27 mouse cellular contexts compared by ENCODE assay signal in the genomic region with DNA sequence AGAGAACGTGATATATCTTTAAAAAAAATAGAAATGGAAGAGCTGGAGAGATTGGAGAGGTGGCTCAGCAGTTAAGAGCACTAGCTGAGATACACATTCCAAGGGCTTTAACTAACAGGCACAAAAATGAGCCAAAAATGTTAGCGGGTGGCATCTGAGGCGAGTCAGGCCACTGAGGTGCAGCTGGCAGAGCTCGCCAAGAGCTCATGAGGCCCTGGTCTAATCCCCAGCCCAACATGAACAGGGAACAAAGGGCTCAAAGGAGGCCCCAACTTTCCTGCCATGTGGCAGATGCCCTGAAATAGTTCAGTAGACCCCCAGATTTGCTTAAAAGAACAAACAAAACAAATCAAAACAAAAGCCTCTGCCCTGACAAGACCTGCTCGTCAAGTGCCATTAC. TPM values are rescaled to one million over a fixed set of nuclear protein-coding genes. Genes with fewer than 3 reads are reported as not detected.
DNase-seq lines count a peak whose midpoint lies in the region; ATAC-seq lines count a peak whose summit lies in the region.
"Had no signal": no experiment of that assay in that cellular context is flagged by ENCODE, and none has a peak within 500 bp of the region (broad histone marks: within the 10 kb centered on the region; RNA-seq: fewer than 3 reads in every experiment).

No protein-coding gene starts in this region.

- H3K4me1 ChIP-seq in hindbrain, embryonic 10.5 days (replicated peaks) = peaks cover 27% of the 10 kb centered on the region
- H3K4me1 ChIP-seq in hindbrain, embryonic 16.5 days (ENCODE audit: control insufficient read depth, insufficient read depth, low read depth, low read length) = no peaks in the 10 kb centered on the region; the same call in 1 of the 2 replicates
- peaks cover 27% of the 10 kb centered on the region for H3K4me1 ChIP-seq in midbrain, embryonic 12.5 days
- H3K4me1 ChIP-seq in midbrain, embryonic 15.5 days = peaks cover 12% of the 10 kb centered on the region
- peaks cover 16% of the 10 kb centered on the region for H3K4me1 ChIP-seq in brown adipose tissue, adult 24 weeks (ENCODE audit: control insufficient read depth, insufficient read depth, insufficient read length, low read length)
- H3K4me1 ChIP-seq in embryonic facial prominence, embryonic 11.5 days (ENCODE audit: control insufficient read depth, insufficient read depth, low read length) = no peaks in the 10 kb centered on the region
- H3K4me1 ChIP-seq: embryonic facial prominence, embryonic 13.5 days; limb, embryonic 10.5 days; limb, embryonic 15.5 days; liver, embryonic 13.5 days had no signal

- H3K27ac ChIP-seq in hindbrain, embryonic 10.5 days = 0 out of 2 replicates have a peak overlapping the region, but pooled peaks have one; percentile 19
- H3K27ac ChIP-seq in hindbrain, embryonic 16.5 days (ENCODE audit: low read depth, low read length) = no peak overlapping the region
- H3K27ac ChIP-seq in midbrain, embryonic 12.5 days (replicated peaks) = 0 out of 2 replicates have a peak overlapping the region, but pooled peaks have one; percentile 4
- H3K27ac ChIP-seq in midbrain, embryonic 15.5 days = no peak overlapping the region
- peak overlapping the region; percentile 57 for H3K27ac ChIP-seq in brown adipose tissue, adult 24 weeks (replicated peaks; ENCODE audit: low read depth, low read length)
- no peak overlapping the region for H3K27ac ChIP-seq in embryonic facial prominence, embryonic 11.5 days (replicated peaks; ENCODE audit: low read depth, low read length)
- H3K27ac ChIP-seq: embryonic facial prominence, embryonic 13.5 days; heart, embryonic 13.5 days; limb, embryonic 10.5 days; limb, embryonic 15.5 days; liver, embryonic 13.5 days; neural tube, embryonic 12.5 days had no signal

- no peaks in the 10 kb centered on the region for H3K27me3 ChIP-seq in hindbrain, embryonic 10.5 days (ENCODE audit: insufficient read depth, poor library complexity, severe bottlenecking)
- no peaks in the 10 kb centered on the region for H3K27me3 ChIP-seq in hindbrain, embryonic 16.5 days (replicated peaks; ENCODE audit: control insufficient read depth, insufficient read depth, low read length)
- H3K27me3 ChIP-seq in midbrain, embryonic 12.5 days = peaks cover 6% of the 10 kb centered on the region; the same call in 1 of the 2 replicates
- no peaks in the 10 kb centered on the region for H3K27me3 ChIP-seq in midbrain, embryonic 15.5 days (replicated peaks)
- no peaks in the 10 kb centered on the region for H3K27me3 ChIP-seq in embryonic facial prominence, embryonic 11.5 days (ENCODE audit: control insufficient read depth, insufficient read depth, low read length)
- H3K27me3 ChIP-seq: embryonic facial prominence, embryonic 13.5 days; heart, embryonic 13.5 days; limb, embryonic 15.5 days; liver, embryonic 13.5 days; neural tube, embryonic 12.5 days had no signal

- no peaks in the 10 kb centered on the region for H3K9me3 ChIP-seq in hindbrain, embryonic 10.5 days
- no peaks in the 10 kb centered on the region for H3K9me3 ChIP-seq in hindbrain, embryonic 16.5 days (ENCODE audit: control insufficient read depth, low read length)
- no peaks in the 10 kb centered on the region for H3K9me3 ChIP-seq in midbrain, embryonic 12.5 days
- H3K9me3 ChIP-seq in midbrain, embryonic 15.5 days = no peaks in the 10 kb centered on the region
- no peaks in the 10 kb centered on the region for H3K9me3 ChIP-seq in embryonic facial prominence, embryonic 11.5 days (replicated peaks; ENCODE audit: control insufficient read depth, low read length)
- H3K9me3 ChIP-seq: embryonic facial prominence, embryonic 13.5 days; heart, embryonic 13.5 days; limb, embryonic 10.5 days; limb, embryonic 15.5 days; liver, embryonic 13.5 days; neural tube, embryonic 12.5 days had no signal

- ATAC-seq in hindbrain, embryonic 16.5 days = no peak
- ATAC-seq in midbrain, embryonic 12.5 days (ENCODE audit: low FRiP score, low read depth) = no peak
- no peak for ATAC-seq in midbrain, embryonic 15.5 days (replicated peaks)
- ATAC-seq in embryonic facial prominence, embryonic 11.5 days (replicated peaks; ENCODE audit: insufficient number of reproducible peaks, low FRiP score, low TSS enrichment, low read depth) = no peak
- ATAC-seq: activated CD4-positive, CD25-positive, alpha-beta regulatory T cell, adult 4 months; intestine, embryonic 16.5 days had no signal

- 75% methylated on average over 5 of the region's 5 CpGs for WGBS in hindbrain, embryonic 10.5 days
- WGBS in hindbrain, embryonic 16.5 days = 62% methylated on average over 5 of the region's 5 CpGs
- WGBS in midbrain, embryonic 12.5 days = 32% methylated on average over 5 of the region's 5 CpGs
- 23% methylated on average over 5 of the region's 5 CpGs for WGBS in midbrain, embryonic 15.5 days
- WGBS in embryonic facial prominence, embryonic 11.5 days = 66% methylated on average over 5 of the region's 5 CpGs

- no peak overlapping the region for H3K9ac ChIP-seq in hindbrain, embryonic 16.5 days (ENCODE audit: low read depth, low read length)
- no peak overlapping the region for H3K9ac ChIP-seq in midbrain, embryonic 12.5 days (replicated peaks)
- no peak overlapping the region for H3K9ac ChIP-seq in midbrain, embryonic 15.5 days
- no peak overlapping the region for H3K9ac ChIP-seq in embryonic facial prominence, embryonic 11.5 days (replicated peaks; ENCODE audit: low read length)
- H3K9ac ChIP-seq: embryonic facial prominence, embryonic 13.5 days; heart, embryonic 13.5 days; limb, embryonic 15.5 days; liver, embryonic 13.5 days; neural tube, embryonic 12.5 days had no signal

- no peaks in the 10 kb centered on the region for H3K36me3 ChIP-seq in hindbrain, embryonic 10.5 days
- H3K36me3 ChIP-seq in hindbrain, embryonic 16.5 days (ENCODE audit: control insufficient read depth, insufficient read depth, low read length) = no peaks in the 10 kb centered on the region
- H3K36me3 ChIP-seq in midbrain, embryonic 12.5 days = no peaks in the 10 kb centered on the region
- no peaks in the 10 kb centered on the region for H3K36me3 ChIP-seq in midbrain, embryonic 15.5 days (replicated peaks)
- no peaks in the 10 kb centered on the region for H3K36me3 ChIP-seq in embryonic facial prominence, embryonic 11.5 days (replicated peaks; ENCODE audit: control insufficient read depth, insufficient read depth, low read depth, low read length)
- H3K36me3 ChIP-seq: embryonic facial prominence, embryonic 13.5 days; heart, embryonic 13.5 days; limb, embryonic 10.5 days; limb, embryonic 15.5 days; liver, embryonic 13.5 days; neural tube, embryonic 12.5 days had no signal

- DNase-seq in hindbrain, embryonic 10.5 days (ENCODE audit: low spot score) = no peak
- peak; percentile 7 for DNase-seq in embryonic facial prominence, embryonic 11.5 days (ENCODE audit: low spot score)
- DNase-seq: adrenal gland, adult 8-10 months; B cell, adult 2 months; cerebellum, adult 11 months; cerebellum, adult 9-10 months; cerebellum, postnatal 36 days; gastrocnemius, postnatal 10 days; heart, postnatal 10 days; kidney, adult 9 months; kidney, postnatal 14 days; layer of hippocampus, adult 9-11 months; liver, embryonic 13.5 days; lung, adult 18-20 months; lung, postnatal 14 days had no signal

- H3K4me3 ChIP-seq in hindbrain, embryonic 10.5 days = no peak overlapping the region
- H3K4me3 ChIP-seq in hindbrain, embryonic 16.5 days (ENCODE audit: low read length) = no peak overlapping the region
- no peak overlapping the region for H3K4me3 ChIP-seq in midbrain, embryonic 12.5 days
- no peak overlapping the region for H3K4me3 ChIP-seq in midbrain, embryonic 15.5 days
- no peak overlapping the region for H3K4me3 ChIP-seq in brown adipose tissue, adult 24 weeks (ENCODE audit: insufficient read depth, low read depth, low read length)
- no peak overlapping the region for H3K4me3 ChIP-seq in embryonic facial prominence, embryonic 11.5 days (ENCODE audit: low read depth, low read length)
- H3K4me3 ChIP-seq: embryonic facial prominence, embryonic 13.5 days; heart, embryonic 13.5 days; limb, embryonic 10.5 days; limb, embryonic 15.5 days; liver, embryonic 13.5 days; myocyte; neural tube, embryonic 12.5 days had no signal

- H3K4me2 ChIP-seq in hindbrain, embryonic 16.5 days (ENCODE audit: low read length) = no peak overlapping the region
- H3K4me2 ChIP-seq in midbrain, embryonic 12.5 days (replicated peaks) = no peak overlapping the region
- no peak overlapping the region for H3K4me2 ChIP-seq in midbrain, embryonic 15.5 days
- no peak overlapping the region for H3K4me2 ChIP-seq in embryonic facial prominence, embryonic 11.5 days (ENCODE audit: low read depth, low read length)
- H3K4me2 ChIP-seq: embryonic facial prominence, embryonic 13.5 days; heart, embryonic 13.5 days; limb, embryonic 15.5 days; liver, embryonic 13.5 days; neural tube, embryonic 12.5 days had no signal

RNA-seq across cellular contexts. Expression of gene Pnpla5, which starts 18.0 kb away (rescaled TPM):
- polyA plus RNA-seq in hindbrain, embryonic 10.5 days (2016; fragmentation: Nextera tagmentation; extraction: Ambion mirVana) = not detected in 2 replicates
- not detected in 2 replicates for polyA plus RNA-seq in hindbrain, embryonic 16.5 days (2015; fragmentation: Nextera tagmentation; extraction: Ambion mirVana)
- polyA plus RNA-seq in midbrain, embryonic 12.5 days (2016; fragmentation: Nextera tagmentation; extraction: Ambion mirVana) = not detected in 2 replicates
- not detected in 2 replicates for polyA plus RNA-seq in midbrain, embryonic 15.5 days (2015; fragmentation: Nextera tagmentation; extraction: Ambion mirVana)
- polyA plus RNA-seq in brown adipose tissue, adult 24 weeks (2012; ENCODE audit: insufficient read depth, insufficient read length, missing spikeins) = not detected in 2 replicates
- not detected in 2 replicates for polyA plus RNA-seq in embryonic facial prominence, embryonic 11.5 days (2014; fragmentation: Nextera tagmentation; extraction: Ambion mirVana)
- polyA plus RNA-seq: activated CD4-positive, CD25-positive, alpha-beta regulatory T cell, adult 4 months; embryonic facial prominence, embryonic 13.5 days; heart, embryonic 13.5 days; intestine, embryonic 16.5 days; limb, embryonic 10.5 days; limb, embryonic 15.5 days; liver, embryonic 13.5 days; myocyte; neural tube, embryonic 12.5 days had no signal

RNA-seq across cellular contexts. Expression of gene Pnpla3, which starts 26.7 kb away (rescaled TPM):
- polyA plus RNA-seq in hindbrain, embryonic 10.5 days (2016; fragmentation: Nextera tagmentation; extraction: Ambion mirVana) = 0.88 and 1.1 TPM in 2 replicates
- polyA plus RNA-seq in hindbrain, embryonic 16.5 days (2015; fragmentation: Nextera tagmentation; extraction: Ambion mirVana) = 6.0 and 6.4 TPM in 2 replicates
- 4.1 and 4.4 TPM in 2 replicates for polyA plus RNA-seq in midbrain, embryonic 12.5 days (2016; fragmentation: Nextera tagmentation; extraction: Ambion mirVana)
- polyA plus RNA-seq in midbrain, embryonic 15.5 days (2015; fragmentation: Nextera tagmentation; extraction: Ambion mirVana) = 4.6 and 6.4 TPM in 2 replicates
- 506 and 707 TPM in 2 replicates for polyA plus RNA-seq in brown adipose tissue, adult 24 weeks (2012; ENCODE audit: insufficient read depth, insufficient read length, missing spikeins)
- polyA plus RNA-seq in embryonic facial prominence, embryonic 11.5 days (2014; fragmentation: Nextera tagmentation; extraction: Ambion mirVana) = 0.79 and 0.91 TPM in 2 replicates
- polyA plus RNA-seq: activated CD4-positive, CD25-positive, alpha-beta regulatory T cell, adult 4 months had no signal

RNA-seq across cellular contexts. Expression of gene Sult4a1, which starts 35.4 kb away (rescaled TPM):
- 12.0 and 14.8 TPM in 2 replicates for polyA plus RNA-seq in hindbrain, embryonic 10.5 days (2016; fragmentation: Nextera tagmentation; extraction: Ambion mirVana)
- 138 and 143 TPM in 2 replicates for polyA plus RNA-seq in hindbrain, embryonic 16.5 days (2015; fragmentation: Nextera tagmentation; extraction: Ambion mirVana)
- 19.1 and 22.1 TPM in 2 replicates for polyA plus RNA-seq in midbrain, embryonic 12.5 days (2016; fragmentation: Nextera tagmentation; extraction: Ambion mirVana)
- polyA plus RNA-seq in midbrain, embryonic 15.5 days (2015; fragmentation: Nextera tagmentation; extraction: Ambion mirVana) = 87.1 and 93.8 TPM in 2 replicates
- not detected in 2 replicates for polyA plus RNA-seq in brown adipose tissue, adult 24 weeks (2012; ENCODE audit: insufficient read depth, insufficient read length, missing spikeins)
- 5.7 and 7.4 TPM in 2 replicates for polyA plus RNA-seq in embryonic facial prominence, embryonic 11.5 days (2014; fragmentation: Nextera tagmentation; extraction: Ambion mirVana)
- polyA plus RNA-seq: activated CD4-positive, CD25-positive, alpha-beta regulatory T cell, adult 4 months; myocyte had no signal

RNA-seq across cellular contexts. Expression of gene Samm50, which starts 51.1 kb away (rescaled TPM):
- 94.5 and 103 TPM in 2 replicates for polyA plus RNA-seq in hindbrain, embryonic 10.5 days (2016; fragmentation: Nextera tagmentation; extraction: Ambion mirVana)
- 94.4 and 95.3 TPM in 2 replicates for polyA plus RNA-seq in hindbrain, embryonic 16.5 days (2015; fragmentation: Nextera tagmentation; extraction: Ambion mirVana)
- polyA plus RNA-seq in midbrain, embryonic 12.5 days (2016; fragmentation: Nextera tagmentation; extraction: Ambion mirVana) = 86.8 and 99.4 TPM in 2 replicates
- 83.3 and 86.6 TPM in 2 replicates for polyA plus RNA-seq in midbrain, embryonic 15.5 days (2015; fragmentation: Nextera tagmentation; extraction: Ambion mirVana)
- 177 and 266 TPM in 2 replicates for polyA plus RNA-seq in brown adipose tissue, adult 24 weeks (2012; ENCODE audit: insufficient read depth, insufficient read length, missing spikeins)
- polyA plus RNA-seq in embryonic facial prominence, embryonic 11.5 days (2014; fragmentation: Nextera tagmentation; extraction: Ambion mirVana) = 84.3 and 85.7 TPM in 2 replicates

Comparison
In these comparisons a context has a peak if more than half of its experiments do, and no peak if none do; other contexts are left out.
1. H3K27ac ChIP-seq: peak in hindbrain, embryonic 10.5 days (single experiment), midbrain, embryonic 12.5 days (single experiment) and brown adipose tissue, adult 24 weeks (single experiment); none in hindbrain, embryonic 16.5 days (single experiment), midbrain, embryonic 15.5 days (single experiment) and embryonic facial prominence, embryonic 11.5 days (single experiment).
2. RNA of gene Pnpla3, which starts 26.7 kb away (polyA plus RNA-seq): 506 to 707 TPM in brown adipose tissue, adult 24 weeks; 4.6 to 6.4 TPM in midbrain, embryonic 15.5 days, 6.0 to 6.4 TPM in hindbrain, embryonic 16.5 days, 4.1 to 4.4 TPM in midbrain, embryonic 12.5 days, 0.88 to 1.1 TPM in hindbrain, embryonic 10.5 days and 0.79 to 0.91 TPM in embryonic facial prominence, embryonic 11.5 days; every median in the first group is over 10 times any median in the second.